Comparison of ENCODE assay signal across 8 mouse cellular contexts in the genomic region with DNA sequence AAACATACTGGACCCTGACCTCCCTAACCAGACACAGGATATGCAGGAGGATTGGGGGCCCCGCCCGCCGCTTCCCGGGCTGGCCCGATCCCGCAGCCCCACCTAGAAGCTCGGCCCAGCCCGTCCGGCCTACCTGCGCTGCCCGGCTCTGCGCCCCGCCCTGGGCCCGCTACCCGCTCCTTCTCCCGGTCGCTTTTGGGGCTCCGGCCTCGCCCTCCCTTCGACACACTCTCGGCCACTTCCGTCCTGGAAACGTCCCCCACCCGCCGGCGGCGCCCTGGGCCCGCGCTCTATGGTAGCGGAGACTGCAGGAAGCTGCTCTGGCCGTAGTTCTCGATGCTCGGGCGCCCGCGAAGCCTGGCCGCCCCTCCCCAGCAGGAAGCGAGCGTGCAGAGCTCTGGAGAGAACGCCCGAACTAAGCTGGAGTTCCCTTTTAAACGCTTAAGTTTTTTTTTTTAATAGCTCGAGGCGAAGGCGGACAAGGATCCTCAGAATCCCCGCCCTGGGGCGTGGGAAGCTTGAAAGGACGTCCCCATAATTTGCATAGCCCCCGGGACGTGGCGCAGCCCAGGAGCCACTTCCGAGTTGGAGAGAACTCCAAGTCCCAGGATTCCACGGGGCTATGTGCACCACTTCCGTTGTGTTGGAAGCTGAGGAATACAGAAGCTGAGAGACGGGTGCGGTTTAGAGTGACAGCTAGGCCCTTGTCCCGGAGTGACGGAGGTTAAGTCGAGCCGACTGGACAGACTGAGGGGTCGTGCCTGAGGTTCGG. TPM values are rescaled to one million over a fixed set of nuclear protein-coding genes. Genes with fewer than 3 reads are reported as not detected.
DNase-seq lines count a peak whose midpoint lies in the region; ATAC-seq and TF ChIP-seq lines count a peak whose summit lies in the region.

A gene (plus strand): TSS at position 336 of the 772 bp plus-strand sequence.
A gene (minus strand): TSS at position 695 of the 772 bp plus-strand sequence.

- peak within 1 kb of the TSS; percentile 86 for H3K4me3 ChIP-seq in C2C12 (ENCODE audit: insufficient read depth, poor library complexity, severe bottlenecking)
- peak within 1 kb of the TSS; percentile 82 for H3K4me3 ChIP-seq in erythroblast, embryonic 14.5 days (replicated peaks)
- H3K4me3 ChIP-seq in heart, embryonic 11.5 days (ENCODE audit: low read depth, low read length): peak within 1 kb of the TSS; percentile 97
- peak within 1 kb of the TSS; percentile 82 for H3K4me3 ChIP-seq in kidney, embryonic 16.5 days (ENCODE audit: low read length)
- H3K4me3 ChIP-seq in liver, adult 2 months (ENCODE audit: insufficient read depth, low read depth, low read length): peak within 1 kb of the TSS; percentile 87
- H3K4me3 ChIP-seq in myocyte: peak within 1 kb of the TSS; percentile 82

- TF ChIP-seq CTCF in C2C12 (IDR thresholded peaks at IDR 0.05; ENCODE audit: control insufficient read depth, insufficient read depth, insufficient read length): no peak
- TF ChIP-seq CTCF in brain, embryonic 14.5 days (IDR thresholded peaks at IDR 0.05; ENCODE audit: borderline replicate concordance, extremely low read depth, insufficient read depth, insufficient read length): no peak
- no peak for TF ChIP-seq CTCF in liver, adult 2 months (IDR thresholded peaks at IDR 0.05; ENCODE audit: low read depth, low read length)

- H3K79me2 ChIP-seq in C2C12 (ENCODE audit: control insufficient read depth, insufficient read depth) (peaks cover 62% of the 10 kb centered on the region), myocyte (ENCODE audit: control insufficient read depth, insufficient read depth) (peaks cover 47% of the 10 kb centered on the region)
- H3K79me2 ChIP-seq in liver, adult 2 months (ENCODE audit: control insufficient read depth, insufficient read depth, low read length): peaks cover 21% of the 10 kb centered on the region

- H3ac ChIP-seq in C2C12 (ENCODE audit: control insufficient read depth, insufficient read length, low read depth): peak within 1 kb of the TSS; percentile 86
- H3ac ChIP-seq in myocyte (ENCODE audit: control insufficient read depth, insufficient read length): peak within 1 kb of the TSS; percentile 88

- DNase-seq in brain, embryonic 14.5 days (ENCODE audit: low read depth): peak; percentile 98
- DNase-seq in liver, adult 2 months (ENCODE audit: extremely low read depth, low read depth, low spot score): peak; percentile 97
- peak; percentile 95 for DNase-seq in splenic B cell, adult 2 months (ENCODE audit: low read depth, low spot score)

- peak; percentile 82 for ATAC-seq in heart, embryonic 11.5 days (replicated peaks; ENCODE audit: insufficient number of reproducible peaks, low FRiP score, low TSS enrichment)
- peak; percentile 93 for ATAC-seq in kidney, embryonic 16.5 days (ENCODE audit: low FRiP score, low TSS enrichment)

- peaks cover 43% of the 10 kb centered on the region for H3K79me3 ChIP-seq in C2C12 (ENCODE audit: low read depth)

- H3K4me1 ChIP-seq in erythroblast, embryonic 14.5 days (ENCODE audit: control insufficient read depth): peaks cover 61% of the 10 kb centered on the region
- peaks cover 52% of the 10 kb centered on the region for H3K4me1 ChIP-seq in heart, embryonic 11.5 days (ENCODE audit: control insufficient read depth, insufficient read depth, low read length)
- peaks cover 54% of the 10 kb centered on the region for H3K4me1 ChIP-seq in kidney, embryonic 16.5 days (ENCODE audit: insufficient read depth, low read length)
- peaks cover 24% of the 10 kb centered on the region for H3K4me1 ChIP-seq in liver, adult 2 months (ENCODE audit: control insufficient read depth, insufficient read depth, low read length)

- H3K27ac ChIP-seq in heart, embryonic 11.5 days (ENCODE audit: low read depth, low read length): peak within 1 kb of the TSS; percentile 100
- H3K27ac ChIP-seq in kidney, embryonic 16.5 days (ENCODE audit: low read length): peak within 1 kb of the TSS; percentile 100
- peak within 1 kb of the TSS; percentile 88 for H3K27ac ChIP-seq in liver, adult 2 months (replicated peaks; ENCODE audit: insufficient read depth, low read depth, low read length)

- H3K9ac ChIP-seq in heart, embryonic 11.5 days (ENCODE audit: low read depth, low read length): peak within 1 kb of the TSS; percentile 99
- H3K9ac ChIP-seq in kidney, embryonic 16.5 days (replicated peaks; ENCODE audit: low read length): peak within 1 kb of the TSS; percentile 95
- peak within 1 kb of the TSS; percentile 95 for H3K9ac ChIP-seq in liver, adult 2 months (ENCODE audit: low read depth, low read length)

- TF ChIP-seq POLR2A in brain, embryonic 14.5 days (IDR thresholded peaks at IDR 0.05; ENCODE audit: borderline replicate concordance, extremely low read depth, insufficient read depth, insufficient read length, poor library complexity, severe bottlenecking): peak; percentile 45; the same call in 1 of the 2 replicates
- TF ChIP-seq POLR2A in liver, adult 2 months (IDR thresholded peaks at IDR 0.05; ENCODE audit: extremely low read depth, insufficient read depth, low read length): peak; percentile 81
- TF ChIP-seq POLR2A in myocyte (IDR thresholded peaks at IDR 0.05; ENCODE audit: insufficient read length, low read depth): peak; percentile 50

- H3K36me3 ChIP-seq in C2C12 (ENCODE audit: control insufficient read depth, insufficient read depth): peaks cover 27% of the 10 kb centered on the region
- peaks cover 66% of the 10 kb centered on the region for H3K36me3 ChIP-seq in erythroblast, embryonic 14.5 days (ENCODE audit: control insufficient read depth)
- H3K36me3 ChIP-seq in heart, embryonic 11.5 days (ENCODE audit: control insufficient read depth, insufficient read depth, low read length): peaks cover 10% of the 10 kb centered on the region
- H3K36me3 ChIP-seq in kidney, embryonic 16.5 days (ENCODE audit: insufficient read depth, low read length): peaks cover 26% of the 10 kb centered on the region
- H3K36me3 ChIP-seq in liver, adult 2 months (ENCODE audit: control insufficient read depth, insufficient read depth, low read length): peaks cover 21% of the 10 kb centered on the region; the same call in 1 of the 2 replicates
- H3K36me3 ChIP-seq in myocyte (ENCODE audit: control insufficient read depth, insufficient read depth): peaks cover 17% of the 10 kb centered on the region
- peaks cover 4% of the 10 kb centered on the region for H3K36me3 ChIP-seq in splenic B cell, adult 2 months (ENCODE audit: control insufficient read depth, insufficient read depth, low read length, poor library complexity, severe bottlenecking)

- H3K27me3 ChIP-seq in C2C12 (ENCODE audit: control insufficient read depth, insufficient read depth, insufficient read length) (no peaks in the 10 kb centered on the region), myocyte (ENCODE audit: control insufficient read depth, insufficient read depth, insufficient read length) (no peaks in the 10 kb centered on the region)
- H3K27me3 ChIP-seq in erythroblast, embryonic 14.5 days (ENCODE audit: control insufficient read depth): no peaks in the 10 kb centered on the region
- H3K27me3 ChIP-seq in heart, embryonic 11.5 days (ENCODE audit: control insufficient read depth, insufficient read depth, low read length): no peaks in the 10 kb centered on the region
- H3K27me3 ChIP-seq in kidney, embryonic 16.5 days (ENCODE audit: insufficient read depth, low read length): no peaks in the 10 kb centered on the region
- no peaks in the 10 kb centered on the region for H3K27me3 ChIP-seq in liver, adult 2 months (ENCODE audit: control insufficient read depth, insufficient read depth, low read length)
- H3K27me3 ChIP-seq in splenic B cell, adult 2 months (ENCODE audit: control insufficient read depth, insufficient read depth, low read length, poor library complexity, severe bottlenecking): no peaks in the 10 kb centered on the region

- no peaks in the 10 kb centered on the region for H3K9me3 ChIP-seq in erythroblast, embryonic 14.5 days (ENCODE audit: control insufficient read depth, low read length)
- no peaks in the 10 kb centered on the region for H3K9me3 ChIP-seq in heart, embryonic 11.5 days (replicated peaks; ENCODE audit: control insufficient read depth, low read length)
- no peaks in the 10 kb centered on the region for H3K9me3 ChIP-seq in kidney, embryonic 16.5 days (ENCODE audit: low read length)

- WGBS in heart, embryonic 11.5 days (ENCODE audit: insufficient replicate concordance): under 1% methylated on average over 62 of the region's 62 CpGs
- WGBS in kidney, embryonic 16.5 days: 0% methylated on average over 62 of the region's 62 CpGs
- WGBS in liver, adult 2 months: under 1% methylated on average over 62 of the region's 62 CpGs

- H3K4me2 ChIP-seq in heart, embryonic 11.5 days: peak within 1 kb of the TSS; percentile 79
- peak within 1 kb of the TSS; percentile 93 for H3K4me2 ChIP-seq in kidney, embryonic 16.5 days (replicated peaks; ENCODE audit: low read depth, low read length)
- peak within 1 kb of the TSS; percentile 96 for H3K4me2 ChIP-seq in myocyte (ENCODE audit: low read depth)

TF ChIP-seq in C2C12, 6 proteins besides CTCF, POLR2A, EP300 and RAD21 (continues in another document):
- TF ChIP-seq MYOG (IDR thresholded peaks at IDR 0.05; ENCODE audit: control insufficient read depth, extremely low read depth, insufficient read length): no peak
- TF ChIP-seq MAX (IDR thresholded peaks at IDR 0.05): no peak
- no peak for TF ChIP-seq MYOD1 (IDR thresholded peaks at IDR 0.05; ENCODE audit: control insufficient read depth, insufficient read length, low read depth)

TF ChIP-seq in myocyte, 11 proteins besides CTCF, POLR2A, EP300 and RAD21 (continues in another document):
- TF ChIP-seq MYOD1 (IDR thresholded peaks at IDR 0.05; ENCODE audit: control insufficient read depth in 1 of 3, insufficient read length in 2 of 3, low read depth in 2 of 3) (no peak), POLR2AphosphoS2 (IDR thresholded peaks at IDR 0.05; ENCODE audit: insufficient read length, low read depth) (peak; percentile 62)

RNA-seq across cellular contexts. Expression of the first gene that starts in this region (rescaled TPM):
- polyA plus RNA-seq in C2C12 (2012; fragmentation: generic; extraction: Trizol) (52.4 TPM), myocyte (2012; fragmentation: generic; extraction: Trizol) (73.9 TPM)
- polyA plus RNA-seq in brain, embryonic 14.5 days (2012; rRNA removed): 47.9 and 63.8 TPM in 2 replicates
- polyA plus RNA-seq in erythroblast, embryonic 14.5 days (2012): 0.10 and 0.20 TPM in 2 replicates
- 59.7 and 77.1 TPM in 2 replicates for polyA plus RNA-seq in heart, embryonic 11.5 days (2014; fragmentation: Nextera tagmentation; extraction: Ambion mirVana)
- polyA plus RNA-seq in kidney, embryonic 16.5 days (2015; fragmentation: Nextera tagmentation; extraction: Ambion mirVana): 80.2 and 83.0 TPM in 2 replicates
- total RNA-seq in liver, adult 2 months (2014; rRNA removed): 37.8 and 41.1 TPM in 2 replicates
- 47.9 and 62.0 TPM in 2 replicates for polyA plus RNA-seq in liver, adult 2 months (2012; rRNA removed)

RNA-seq across cellular contexts. Expression of the second gene that starts in this region (rescaled TPM):
- polyA plus RNA-seq in C2C12 (2012; fragmentation: generic; extraction: Trizol) (158 TPM), myocyte (2012; fragmentation: generic; extraction: Trizol) (225 TPM)
- polyA plus RNA-seq in brain, embryonic 14.5 days (2012; rRNA removed): 53.6 and 55.5 TPM in 2 replicates
- 17.6 and 19.2 TPM in 2 replicates for polyA plus RNA-seq in erythroblast, embryonic 14.5 days (2012)
- polyA plus RNA-seq in heart, embryonic 11.5 days (2014; fragmentation: Nextera tagmentation; extraction: Ambion mirVana): 74.2 and 86.2 TPM in 2 replicates
- polyA plus RNA-seq in kidney, embryonic 16.5 days (2015; fragmentation: Nextera tagmentation; extraction: Ambion mirVana): 66.5 and 69.1 TPM in 2 replicates
- 39.9 and 42.8 TPM in 2 replicates for total RNA-seq in liver, adult 2 months (2014; rRNA removed)
- polyA plus RNA-seq in liver, adult 2 months (2012; rRNA removed): 29.9 and 38.6 TPM in 2 replicates

Comparison
In these comparisons a context has a peak if more than half of its experiments do, and no peak if none do; other contexts are left out.
1. Peak in every context shown above with its lines: DNase-seq, ATAC-seq, H3K4me3 ChIP-seq and H3K27ac ChIP-seq.
2. RNA of the first gene that starts in this region (polyA plus RNA-seq): 80.2 to 83.0 TPM in kidney, embryonic 16.5 days, 73.9 TPM in myocyte (single experiment), 47.9 to 62.0 TPM in liver, adult 2 months, 59.7 to 77.1 TPM in heart, embryonic 11.5 days, 52.4 TPM in C2C12 (single experiment) and 47.9 to 63.8 TPM in brain, embryonic 14.5 days; 0.10 to 0.20 TPM in erythroblast, embryonic 14.5 days; every median in the first group is over 10 times any median in the second.